Mouse (Mus musculus) heart, adult 2 months (tissue): ENCODE measurements at regions not wholly inside any gene's neighbourhood (a gene's known extent, or its start where the extent isn't known, plus 50 kb on each side); places are given as distances from the start of the nearest gene placed in this dataset.

Experiments used
- CTCF ChIP-seq: fragments of 200-600 bp; IDR thresholded peaks from 2 replicates; pipeline ENCODE4 v1.8.1; 2022; ENCODE audit warnings: antibody characterized with exemption, mild to moderate bottlenecking, moderate library complexity
- EP300 ChIP-seq: fragments of 200-500 bp; IDR thresholded peaks from 2 replicates; pipeline ENCODE4 v1.6.1; 2011; ENCODE audit warnings: low read depth, low read length, control low read depth; ENCODE audit not compliant: insufficient read depth
- POLR2A ChIP-seq: fragments of 200-500 bp; IDR thresholded peaks from 2 replicates; pipeline ENCODE4 v1.6.1; 2011; ENCODE audit warnings: mild to moderate bottlenecking, low read depth, low read length, control low read depth; ENCODE audit not compliant: insufficient read depth

- TF ChIP-seq CTCF, result no peak
- no peak for TF ChIP-seq POLR2A
- no peak for TF ChIP-seq EP300
These were observed 359.7 kb downstream of the Adam3 start for GRCm38 (mm10) chr8:24366000-24366399.
